Mouse (Mus musculus): ENCODE results near the gene Fkbp15.
"Not testable (repeated sequence)": the region's sequence is repeated elsewhere in the genome, so short reads cannot be mapped to it uniquely, and the experiment has no call there.

The Fkbp15 gene

DNA sequence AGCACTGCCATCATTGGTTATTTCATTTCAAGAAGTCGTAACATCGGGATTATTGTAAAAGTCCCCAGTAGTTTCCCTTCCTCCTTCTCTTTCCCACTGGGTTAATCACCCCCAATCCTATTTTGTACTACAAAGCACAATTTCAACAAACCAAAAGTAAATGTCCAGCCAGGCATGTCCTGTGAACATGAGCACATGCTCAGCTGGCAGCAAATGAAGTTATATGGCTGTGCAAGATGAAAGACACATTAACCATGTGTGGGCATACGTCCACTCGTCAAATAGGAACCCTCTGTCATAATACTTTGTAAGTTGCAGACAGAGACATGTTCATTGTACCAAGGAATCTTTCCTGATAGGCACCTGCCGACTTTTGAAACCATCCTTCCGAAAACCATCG is 77.4 kb downstream of the Fkbp15 start:
- no peak for DNase-seq (ENCODE audit: low read depth, low spot score)

DNA sequence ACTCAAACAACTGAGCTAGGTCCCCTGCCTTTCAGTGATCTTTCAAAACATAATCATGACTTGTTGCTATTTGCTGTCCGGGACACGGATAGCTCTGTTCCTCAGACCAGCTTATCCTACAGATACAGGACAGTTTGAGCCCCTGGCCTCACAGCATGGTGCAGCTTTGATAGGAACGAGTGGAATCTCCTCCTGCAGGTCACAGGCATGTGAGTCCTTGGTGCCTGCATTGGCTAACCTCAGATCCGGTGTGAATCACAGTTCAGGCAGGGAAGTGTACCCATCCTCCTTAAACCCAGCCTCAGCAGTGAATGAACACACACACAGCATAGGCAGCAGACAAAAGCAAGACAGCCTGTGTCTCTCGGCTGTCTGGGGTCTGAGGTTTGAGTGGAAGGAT is 79.0 kb downstream of the Fkbp15 start:
- no peak for DNase-seq (ENCODE audit: low read depth, low spot score)

DNA sequence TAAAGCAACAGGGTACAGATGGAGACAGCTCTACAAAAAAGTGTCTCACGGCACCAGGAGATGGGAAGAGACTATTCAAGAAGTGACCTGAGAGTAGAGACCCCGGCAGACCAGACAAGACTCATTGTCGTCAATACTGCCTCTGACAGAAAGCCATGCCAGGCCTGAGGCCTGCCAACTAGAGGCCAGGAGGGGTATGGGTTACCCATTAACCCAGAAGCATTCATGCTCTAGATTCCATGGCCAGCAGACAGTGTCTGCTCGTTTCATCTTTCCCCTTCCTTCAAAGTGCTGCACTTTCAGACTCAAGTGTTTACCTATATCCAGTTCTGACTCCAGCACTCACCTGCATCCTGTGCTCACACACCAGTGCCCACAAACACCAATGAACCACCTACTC is 82.3 kb downstream of the Fkbp15 start:
- DNase-seq (ENCODE audit: low read depth, low spot score) = no peak

DNA sequence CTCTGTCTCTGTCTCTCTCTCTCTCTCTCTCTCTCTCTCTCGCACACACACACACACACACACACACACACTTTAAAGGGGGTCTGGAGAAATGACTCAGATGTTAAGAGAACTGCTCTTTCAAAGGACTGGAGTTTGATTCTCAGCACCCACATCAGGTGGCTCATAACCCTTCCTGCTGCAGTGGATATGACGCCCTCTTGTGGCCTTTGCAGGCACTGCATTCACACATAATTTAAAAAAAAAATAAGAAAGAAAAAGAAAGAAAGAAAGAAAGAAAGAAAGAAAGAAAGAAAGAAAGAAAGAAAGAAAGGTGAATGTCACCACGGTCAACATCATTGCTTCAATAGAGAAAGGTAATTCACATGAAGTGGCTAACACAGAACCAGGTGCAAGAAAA is 83.1 kb downstream of the Fkbp15 start:
- no peak for DNase-seq (ENCODE audit: low read depth, low spot score)

DNA sequence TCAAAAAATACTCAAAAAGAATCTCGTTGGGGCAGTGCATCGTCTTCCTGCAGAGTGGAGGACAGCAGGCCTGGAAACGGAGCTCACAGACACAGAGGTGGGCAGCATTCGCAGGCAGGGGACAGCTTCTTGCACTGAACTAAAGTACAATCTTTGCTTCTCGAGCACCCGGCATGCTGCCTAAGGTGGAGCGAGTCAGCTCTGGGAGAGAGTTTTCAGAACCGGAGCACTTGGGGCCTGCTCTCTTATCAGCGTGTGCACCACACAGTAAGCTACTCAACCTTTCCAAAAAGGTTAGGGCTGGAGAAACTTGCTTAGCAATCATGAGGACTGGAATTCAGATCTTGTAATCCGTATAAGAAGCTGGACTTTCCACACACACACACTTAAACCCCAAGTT is 83.7 kb downstream of the Fkbp15 start:
- DNase-seq (ENCODE audit: low read depth, low spot score) = no peak

DNA sequence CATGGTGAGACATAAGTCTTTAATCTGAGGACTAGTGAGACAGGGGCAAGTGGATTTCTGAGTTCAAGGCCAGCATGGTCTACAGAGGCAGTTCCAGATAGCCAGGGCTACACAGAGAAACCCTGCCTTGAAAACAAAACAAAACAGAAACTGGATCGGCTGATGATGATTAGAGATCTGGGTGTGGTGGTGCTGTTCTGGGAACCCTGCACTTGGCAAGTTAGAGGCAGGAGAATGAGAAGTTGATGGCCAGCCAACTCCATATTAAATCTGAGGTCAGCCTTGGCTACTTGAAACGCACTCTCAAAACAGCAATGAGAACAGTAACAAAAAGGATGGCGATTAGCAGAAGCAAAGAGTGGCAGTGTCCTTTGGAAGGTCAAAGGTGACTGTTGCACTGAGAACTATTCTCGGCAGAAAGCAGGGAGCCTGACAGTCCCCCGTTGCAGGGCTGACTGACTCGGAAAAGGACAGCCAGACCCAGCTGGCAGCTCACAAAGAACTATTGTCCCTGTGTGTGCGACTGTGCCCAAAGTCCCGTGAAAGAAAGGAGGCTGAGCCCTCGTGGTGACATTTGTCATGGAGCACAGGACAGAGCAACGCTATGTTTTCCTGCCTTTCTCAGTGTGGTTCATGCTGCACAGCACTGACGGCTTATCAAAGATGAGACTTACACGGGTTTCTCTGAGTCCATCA is 85.4 kb downstream of the Fkbp15 start:
- DNase-seq (ENCODE audit: low read depth, low spot score) = no peak

DNA sequence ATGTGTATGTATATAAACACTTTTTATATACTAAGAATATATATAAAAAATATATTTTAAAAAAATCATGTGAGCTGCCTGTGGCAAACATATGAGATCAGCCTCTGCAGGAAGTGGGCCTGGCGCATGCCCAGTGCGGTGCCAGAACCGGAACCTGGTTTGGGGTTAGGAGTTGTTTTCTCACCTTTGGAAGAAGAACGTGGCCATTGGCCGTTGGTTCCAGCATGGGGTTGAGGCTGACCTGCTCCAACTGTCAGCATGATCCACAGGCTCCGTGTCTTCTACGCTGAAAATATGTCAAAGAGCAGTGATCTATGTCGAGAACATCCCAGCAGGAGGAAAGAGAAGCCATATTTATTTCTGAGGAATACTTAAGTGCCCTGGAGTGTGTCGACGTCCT is 86.4 kb downstream of the Fkbp15 start:
- DNase-seq (ENCODE audit: low read depth, low spot score) = no peak

DNA sequence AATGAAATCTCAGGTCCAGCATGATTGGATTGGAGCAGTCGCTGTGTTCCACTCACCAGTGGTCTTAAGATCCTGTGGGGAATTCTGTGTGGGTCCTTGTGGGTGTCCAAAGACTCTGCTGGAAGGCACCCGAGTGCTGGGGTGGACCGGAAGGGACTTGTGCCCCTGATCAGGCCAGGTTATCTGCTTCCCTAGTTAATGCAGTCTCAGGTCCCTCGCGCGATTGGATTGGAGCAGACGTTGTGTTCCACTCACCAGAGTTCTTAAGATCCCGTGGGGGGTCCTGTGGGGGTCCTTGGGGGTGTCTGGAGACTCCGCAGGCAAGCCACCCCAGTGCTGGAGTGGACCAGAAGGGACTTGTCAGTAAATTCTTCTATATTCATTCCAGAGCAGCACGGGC is 87.7 kb downstream of the Fkbp15 start:
- DNase-seq (ENCODE audit: low read depth, low spot score) = no peak

DNA sequence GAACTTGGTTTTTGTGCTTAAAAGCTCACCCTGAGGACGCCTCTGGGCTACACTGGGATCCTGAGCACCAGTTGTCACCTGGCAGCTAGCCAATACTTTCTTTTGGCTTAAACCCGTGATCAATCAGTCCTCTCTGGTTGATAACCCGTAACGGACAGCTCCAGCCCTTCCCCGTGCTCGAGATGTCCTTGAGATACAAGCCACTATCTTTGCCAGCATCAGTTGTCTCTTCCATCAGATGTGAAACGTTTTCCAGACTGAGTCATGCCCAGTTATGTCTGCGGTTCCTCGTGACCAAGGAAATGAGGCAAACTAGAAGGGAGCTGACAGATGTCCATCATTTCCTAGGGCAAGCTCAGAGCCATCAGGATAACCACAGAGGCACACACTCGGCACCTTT is 93.2 kb downstream of the Fkbp15 start:
- DNase-seq (ENCODE audit: low read depth, low spot score) = no peak

DNA sequence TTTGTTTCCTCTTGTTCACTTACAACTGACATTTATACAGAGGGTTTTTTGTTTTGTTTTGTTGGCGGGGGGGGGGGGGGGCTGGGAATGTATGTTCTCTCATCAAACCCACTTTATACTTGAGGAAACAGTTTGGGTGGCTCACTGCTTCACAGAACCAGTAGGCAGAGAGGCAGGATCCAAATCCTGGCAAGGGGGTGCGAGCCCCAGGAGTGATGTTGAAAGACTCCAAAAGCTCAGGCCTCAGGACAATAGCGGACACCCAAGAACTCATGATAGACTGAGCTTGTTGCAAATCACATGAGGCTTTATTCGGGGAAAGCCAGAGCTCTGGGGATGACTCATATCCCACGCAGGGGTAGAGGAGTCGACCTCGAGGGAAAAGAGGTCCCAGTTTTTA is 94.3 kb downstream of the Fkbp15 start:
- not testable (repeated sequence) for DNase-seq (ENCODE audit: low read depth, low spot score)

DNA sequence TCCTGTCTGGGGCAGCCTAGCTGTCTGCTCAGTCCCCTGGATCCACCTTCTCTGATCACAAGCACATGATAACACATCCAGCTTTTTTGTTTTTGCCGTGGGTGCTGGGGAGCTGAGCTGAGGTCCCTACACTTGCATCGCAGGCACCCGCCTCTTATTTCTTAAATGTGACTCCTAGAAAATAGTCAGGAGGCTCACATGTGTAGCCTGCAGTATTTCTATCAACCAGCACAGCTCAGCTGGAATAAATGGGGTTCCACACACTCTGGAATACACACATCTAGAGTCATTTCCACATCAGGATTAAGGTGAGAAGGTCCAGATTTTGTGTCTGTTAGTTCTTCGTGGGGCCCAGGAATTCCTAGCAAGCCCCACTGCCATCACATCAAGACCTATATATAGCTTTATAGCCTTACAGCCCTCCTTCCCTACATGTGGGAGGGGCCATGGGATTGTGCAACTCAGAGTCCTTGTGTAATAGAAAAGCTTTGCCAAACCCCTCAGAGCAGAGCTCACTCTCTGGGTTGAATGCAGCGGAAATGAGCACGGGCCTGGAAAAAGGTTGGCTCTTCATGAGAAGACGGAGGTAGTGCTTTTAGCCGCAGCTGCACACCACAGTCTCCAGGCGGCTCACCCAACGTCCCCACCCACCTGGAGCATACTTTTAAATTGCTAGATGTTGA is 95.1 kb downstream of the Fkbp15 start:
- DNase-seq (ENCODE audit: low read depth, low spot score) = no peak

DNA sequence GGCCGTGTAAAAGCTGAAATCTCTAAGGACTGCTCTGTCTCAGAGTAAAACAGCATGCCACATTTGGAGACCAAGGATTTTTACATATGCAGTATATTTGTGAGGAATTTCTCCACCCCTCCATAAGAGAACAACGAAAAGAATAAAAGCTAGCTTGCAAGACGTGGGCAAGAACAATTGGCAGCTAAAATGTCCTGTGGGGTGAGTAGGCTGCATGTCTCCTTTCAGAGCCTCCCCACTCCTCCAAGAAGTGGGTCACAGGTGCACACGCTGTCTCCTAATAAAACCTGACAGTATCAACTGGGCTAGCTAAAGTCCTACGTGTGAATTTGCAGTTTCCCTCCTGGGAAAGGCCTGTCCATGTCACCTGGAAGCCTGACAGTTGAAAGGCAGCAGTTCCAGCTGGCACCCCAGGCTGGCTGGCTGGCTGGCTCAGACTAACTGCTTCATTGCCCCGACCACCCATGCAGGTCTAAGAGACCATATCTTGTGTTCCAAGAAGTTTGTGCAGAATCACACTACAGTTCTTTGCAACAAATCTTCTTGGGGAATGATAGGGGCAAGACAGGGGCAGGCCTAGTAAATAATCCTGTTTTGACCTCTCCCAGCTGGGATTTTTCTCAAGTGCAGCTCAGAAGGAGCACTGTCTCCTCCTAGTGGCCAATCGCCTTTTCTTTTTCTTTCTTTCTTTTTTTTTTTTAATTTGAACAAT is 97.1 kb downstream of the Fkbp15 start:
- DNase-seq (ENCODE audit: low read depth, low spot score) = no peak

DNA sequence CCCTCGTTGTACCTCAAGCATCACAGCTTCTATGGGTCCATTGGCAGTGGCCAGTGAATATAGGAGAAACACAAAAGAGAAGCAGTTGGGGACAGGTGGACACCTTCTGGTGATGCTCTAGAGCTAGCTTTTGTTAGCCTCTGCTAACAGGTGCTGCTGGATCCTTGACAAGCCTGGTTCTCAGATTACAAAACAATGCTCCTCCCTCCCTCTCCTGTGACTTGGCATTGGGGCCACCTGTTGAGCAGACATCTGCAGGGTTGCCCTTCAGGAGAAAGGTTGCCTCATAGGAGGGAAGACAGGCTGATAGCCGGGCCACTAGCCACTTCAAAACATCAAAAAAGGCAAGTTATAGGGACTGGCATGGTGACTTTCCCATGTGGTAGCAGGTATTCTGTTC is 98.1 kb downstream of the Fkbp15 start, which contains the start of gene Slc31a2:
Gene Slc31a2 (plus strand): TSS at position 287 of the 400 bp plus-strand sequence.
- DNase-seq (ENCODE audit: low read depth, low spot score) = no peak

DNA sequence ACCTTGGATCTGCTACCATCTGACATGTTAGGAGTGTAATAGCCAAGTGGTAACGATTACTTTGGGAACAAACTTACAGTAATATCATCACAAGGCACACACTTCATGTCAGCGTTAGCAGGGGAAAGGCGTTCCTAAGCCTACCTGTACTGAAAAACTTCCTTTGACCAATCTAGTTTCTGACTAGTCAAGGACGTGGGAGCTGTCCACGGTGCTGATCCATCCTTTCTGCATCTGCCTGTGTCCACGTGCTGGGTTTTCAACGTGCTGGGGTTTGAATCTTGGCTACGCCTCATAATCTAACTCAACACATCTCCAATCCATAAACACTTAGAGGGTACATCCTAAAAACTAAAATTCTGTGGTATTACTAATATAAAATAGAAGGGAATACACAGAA is 103.4 kb downstream of the Fkbp15 start:
- DNase-seq (ENCODE audit: low read depth, low spot score) = peak; percentile 46

DNA sequence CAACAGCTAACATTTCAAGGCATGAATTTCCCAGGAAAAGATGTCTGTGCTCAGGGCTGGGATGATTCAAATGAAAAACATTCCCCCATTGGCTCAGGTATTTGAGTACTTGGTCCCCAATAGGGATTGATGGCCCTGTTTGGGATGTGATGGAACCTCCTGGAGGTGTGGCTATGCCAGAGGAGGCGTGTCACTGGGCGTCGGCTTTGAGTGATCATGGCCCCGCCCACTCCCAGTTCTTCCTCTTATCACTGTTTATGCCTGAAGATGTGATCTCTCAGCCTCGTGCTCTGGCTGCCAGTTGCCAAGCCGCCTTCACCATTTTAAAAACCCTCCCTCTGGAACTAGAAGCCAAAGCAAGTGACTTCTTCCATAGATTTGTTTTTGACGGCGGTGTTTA is 105.8 kb downstream of the Fkbp15 start:
- no peak for DNase-seq (ENCODE audit: low read depth, low spot score)

DNA sequence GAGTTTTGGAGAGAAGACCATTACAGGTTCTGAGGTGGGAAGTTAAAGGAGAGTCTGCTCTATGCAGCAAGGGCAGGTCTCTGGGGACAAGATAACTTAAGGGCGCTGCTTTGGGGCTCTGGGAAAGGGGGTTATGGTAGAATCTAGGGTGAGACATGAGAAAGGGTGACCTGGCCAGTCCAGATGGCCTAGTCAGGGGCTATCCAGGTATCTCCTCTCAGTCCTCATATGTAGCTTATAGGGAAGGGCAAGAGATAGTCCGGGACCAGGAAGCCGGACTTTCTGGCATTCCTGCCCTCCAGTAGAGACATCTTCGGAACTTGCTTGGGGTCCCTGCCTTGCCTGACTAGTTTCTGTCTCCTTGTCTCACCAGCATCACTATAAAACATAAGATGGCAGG is 108.6 kb downstream of the Fkbp15 start:
- DNase-seq (ENCODE audit: low read depth, low spot score) = no peak

DNA sequence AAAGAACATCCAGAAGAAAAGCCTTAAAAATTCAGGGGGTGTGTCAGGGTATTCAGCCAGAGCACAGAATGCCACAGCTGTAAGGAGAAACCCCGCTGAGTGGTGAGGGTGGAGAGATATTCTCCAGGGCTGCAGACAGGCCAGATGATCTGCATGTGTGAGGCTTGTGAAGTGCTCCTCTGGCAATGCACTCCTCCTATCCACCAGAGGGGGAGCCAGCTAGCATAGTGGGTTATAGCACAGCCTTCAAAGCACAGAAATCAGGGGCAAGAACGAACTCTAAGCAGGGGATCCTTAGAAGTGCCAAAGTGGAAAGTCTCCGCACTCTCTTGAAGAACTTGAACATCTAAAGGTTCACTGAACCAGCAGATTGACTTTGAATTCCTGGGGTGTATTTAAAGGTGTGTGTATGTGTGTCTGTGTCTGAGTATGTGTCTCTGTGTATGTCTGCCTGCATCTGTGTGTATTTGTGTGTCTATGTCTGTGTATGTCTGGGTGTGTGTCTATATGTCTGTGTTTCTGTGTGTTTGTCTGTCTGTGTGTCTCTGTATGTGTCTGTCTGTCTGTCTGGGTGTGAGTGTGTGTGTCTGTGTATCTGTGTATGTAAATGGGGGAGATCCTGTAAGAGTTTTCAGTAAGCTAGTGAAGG is 109.3 kb downstream of the Fkbp15 start:
- no peak for DNase-seq (ENCODE audit: low read depth, low spot score)

Data from embryo, embryonic 11.5 days (tissue).